Mouse (Mus musculus): ENCODE measurements around the gene Irgc1.
"Not testable (repeated sequence)": the region's sequence is repeated elsewhere in the genome, so short reads cannot be mapped to it uniquely, and the experiment has no call there.

The Irgc1 gene

GRCm38 (mm10) chr7:24451855-24452311, at the start of gene Irgc1:
TSS of gene Irgc1 (minus strand) at chr7:24452297.
- DNase-seq: peak; percentile 41 to 45

GRCm38 (mm10) chr7:24501492-24501891, 49.4 kb upstream of the Irgc1 start:
- DNase-seq: peak in 1 of 2 experiments; percentile 21

GRCm38 (mm10) chr7:24500929-24501328, 48.8 kb upstream of the Irgc1 start:
- peak in 1 of 2 experiments; percentile 42 for DNase-seq

GRCm38 (mm10) chr7:24499856-24500577, 47.9 kb upstream of the Irgc1 start:
- peak in 1 of 2 experiments; percentile 18 for DNase-seq

GRCm38 (mm10) chr7:24488303-24488702, 36.2 kb upstream of the Irgc1 start:
- no peak for DNase-seq

- no peak for DNase-seq
Measured at GRCm38 (mm10) chr7:24487403-24487802, 35.3 kb upstream of the Irgc1 start.

- no peak for DNase-seq
Measured at GRCm38 (mm10) chr7:24486654-24487130, 34.6 kb upstream of the Irgc1 start.

GRCm38 (mm10) chr7:24485481-24485880, 33.4 kb upstream of the Irgc1 start:
- DNase-seq: no peak

GRCm38 (mm10) chr7:24483291-24483690, 31.2 kb upstream of the Irgc1 start:
- not testable (repeated sequence) for DNase-seq

- DNase-seq: no peak
Measured at GRCm38 (mm10) chr7:24482208-24483020, 30.3 kb upstream of the Irgc1 start.

GRCm38 (mm10) chr7:24481474-24482207, 29.5 kb upstream of the Irgc1 start, which contains the start of gene Cadm4:
TSS of gene Cadm4 (plus strand) at chr7:24482023.
- DNase-seq: peak; percentile 78 to 90

GRCm38 (mm10) chr7:24480986-24481473, 28.9 kb upstream of the Irgc1 start:
- DNase-seq: no peak

GRCm38 (mm10) chr7:24480121-24480941, 28.2 kb upstream of the Irgc1 start:
- DNase-seq: no peak

GRCm38 (mm10) chr7:24479685-24480084, 27.6 kb upstream of the Irgc1 start:
- no peak for DNase-seq

- no peak for DNase-seq
Measured at GRCm38 (mm10) chr7:24478911-24479310, 26.8 kb upstream of the Irgc1 start.

GRCm38 (mm10) chr7:24476856-24477255, 24.8 kb upstream of the Irgc1 start:
- DNase-seq: no peak

GRCm38 (mm10) chr7:24476338-24476737, 24.2 kb upstream of the Irgc1 start:
- DNase-seq: no peak

- no peak for DNase-seq
Measured at GRCm38 (mm10) chr7:24474811-24475506, 22.9 kb upstream of the Irgc1 start.

GRCm38 (mm10) chr7:24473913-24474529, 21.9 kb upstream of the Irgc1 start:
- DNase-seq: peak in 1 of 2 experiments; percentile 59

- peak in 1 of 2 experiments; percentile 43 for DNase-seq
Measured at GRCm38 (mm10) chr7:24472937-24473336, 20.8 kb upstream of the Irgc1 start.

GRCm38 (mm10) chr7:24472442-24472841, 20.3 kb upstream of the Irgc1 start:
- DNase-seq: no peak
